Mouse (Mus musculus) urinary bladder, postnatal 4 days (tissue): ENCODE measurements around the gene Tbc1d10b.
"Not testable (repeated sequence)": the region's sequence is repeated elsewhere in the genome, so short reads cannot be mapped to it uniquely, and the experiment has no call there.

ENCODE experiments used
- DNase-seq, 2 experiments: peaks; one replicate each; pipeline ENCODE4 v3.0.0; 2021 to 2022; ENCODE audit warnings: low spot score in 2 of 2

Tbc1d10b gene

DNA sequence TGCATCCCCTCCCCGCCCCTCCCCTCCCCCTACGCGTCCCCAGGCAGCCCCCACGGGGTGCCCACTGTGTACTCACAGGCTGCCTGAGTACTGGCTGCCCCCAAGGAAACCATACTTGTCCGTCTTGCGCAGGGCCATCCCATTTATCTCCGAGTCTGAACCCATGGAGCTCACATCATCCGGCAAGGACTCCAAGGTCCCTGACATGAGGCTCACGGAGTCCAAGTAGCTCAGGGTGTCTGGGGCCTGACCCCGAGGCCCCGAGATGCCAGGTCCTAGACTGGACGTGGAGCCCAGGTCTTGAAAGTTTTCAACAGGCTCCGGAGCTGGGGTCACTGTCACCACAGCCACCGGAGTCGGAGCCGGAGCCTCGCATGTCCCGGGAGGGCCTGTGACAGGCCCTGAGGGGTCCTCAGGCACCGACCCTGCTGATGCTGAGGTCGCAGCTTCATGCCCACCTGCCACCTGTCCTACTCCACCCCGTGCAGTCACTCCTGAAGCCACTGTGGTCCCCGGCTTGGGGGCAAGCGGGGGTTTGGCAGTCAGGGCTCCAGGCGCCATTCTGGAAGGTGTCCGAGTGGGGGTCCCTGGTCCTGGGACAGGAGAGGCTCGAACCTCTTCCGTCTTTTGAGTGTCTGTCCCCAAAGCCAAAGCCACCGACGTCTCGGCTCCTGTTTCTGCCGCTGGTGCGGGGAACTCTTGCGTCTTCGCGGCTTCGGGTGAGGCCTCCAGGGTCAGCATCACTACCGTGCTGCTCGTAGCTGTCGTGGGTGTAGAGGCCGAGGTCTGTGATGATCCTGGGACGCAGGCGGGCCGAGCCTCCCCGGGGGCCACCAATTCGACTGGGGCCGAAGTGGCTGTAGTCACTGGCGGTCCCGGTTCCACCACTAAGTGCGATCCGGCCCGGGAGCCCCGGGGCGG is 634 bp downstream of the Tbc1d10b start:
- DNase-seq = peak in 1 of 2 experiments; percentile 41

DNA sequence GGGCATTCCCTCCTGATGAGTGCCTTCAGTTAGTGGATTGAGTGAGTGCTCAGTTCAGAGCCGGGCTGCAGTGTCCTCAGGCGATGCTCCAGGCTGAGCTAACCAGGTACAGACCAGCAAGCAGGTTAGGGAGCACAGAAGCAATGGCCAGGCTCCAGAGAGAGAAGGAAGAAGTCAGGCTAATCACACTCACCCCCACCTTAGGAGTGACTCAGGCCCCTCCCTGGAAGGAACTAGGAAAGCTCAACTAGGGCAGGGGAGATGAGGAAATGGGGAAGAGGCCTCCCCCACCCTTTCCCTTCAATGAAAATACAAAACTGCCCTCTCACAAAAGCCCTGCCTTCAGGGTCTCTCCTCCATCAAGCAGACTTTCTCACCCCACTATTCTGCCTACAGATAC is 1.7 kb downstream of the Tbc1d10b start:
- no peak for DNase-seq

DNA sequence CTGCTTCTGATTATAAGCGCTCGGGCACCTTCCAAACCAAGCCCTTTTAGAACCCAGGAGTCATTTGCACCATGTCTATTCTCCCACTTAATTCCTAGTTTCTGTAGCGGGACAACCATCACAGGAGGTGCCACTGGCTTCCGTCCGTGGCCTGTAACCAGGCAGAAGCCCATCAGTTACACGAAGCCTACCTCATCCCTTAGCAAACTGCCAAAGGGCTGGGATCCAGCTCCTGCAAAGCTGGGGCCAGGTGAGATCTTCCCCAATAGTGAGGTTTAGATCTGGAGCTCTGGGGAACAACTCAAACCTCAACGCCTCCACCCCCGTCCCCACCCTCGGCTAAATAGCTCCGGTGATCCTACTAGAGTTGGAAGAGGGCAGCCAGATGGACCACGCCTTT is 11.8 kb downstream of the Tbc1d10b start:
- no peak for DNase-seq

DNA sequence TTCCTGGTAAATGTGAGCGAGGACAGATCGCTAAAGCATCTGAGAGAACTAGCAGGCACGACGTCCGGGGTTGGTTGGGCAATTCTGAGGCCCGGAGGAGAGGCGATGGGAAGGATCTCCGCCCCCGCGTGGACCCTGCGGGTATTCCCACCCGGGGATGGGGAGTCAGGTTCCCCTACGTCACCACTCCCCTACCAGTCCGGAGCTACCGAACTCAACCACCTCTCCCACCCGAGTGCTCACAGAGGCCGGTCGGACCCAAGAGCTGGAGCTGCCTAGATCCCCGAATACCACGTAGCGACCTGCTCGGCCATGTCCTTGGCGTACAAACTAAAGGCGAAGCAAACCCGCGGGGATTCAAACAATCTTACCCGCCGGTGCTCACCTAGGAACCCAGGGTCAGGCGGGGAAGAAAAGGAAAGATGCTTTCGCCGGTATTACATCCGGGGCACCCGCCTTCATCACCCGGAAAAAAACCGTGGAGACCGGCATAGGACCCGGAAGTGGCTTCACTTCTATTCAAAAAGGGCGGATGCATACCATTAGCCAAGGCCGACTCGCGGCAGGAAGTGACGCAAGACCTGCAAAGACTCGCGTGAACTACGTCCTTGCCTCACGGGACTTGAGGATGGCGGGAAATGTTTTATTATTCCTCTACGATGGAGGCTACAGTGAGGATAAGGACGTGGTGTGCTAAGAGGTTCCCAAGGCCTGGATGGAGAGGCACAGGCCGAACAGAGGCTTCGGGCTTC is 12.5 kb downstream of the Tbc1d10b start, which contains the start of gene Cd2bp2:
Gene Cd2bp2, minus strand, starts transcription at position 507 of the 752 bp plus-strand sequence.
- peak; percentile 94 to 96 for DNase-seq

DNA sequence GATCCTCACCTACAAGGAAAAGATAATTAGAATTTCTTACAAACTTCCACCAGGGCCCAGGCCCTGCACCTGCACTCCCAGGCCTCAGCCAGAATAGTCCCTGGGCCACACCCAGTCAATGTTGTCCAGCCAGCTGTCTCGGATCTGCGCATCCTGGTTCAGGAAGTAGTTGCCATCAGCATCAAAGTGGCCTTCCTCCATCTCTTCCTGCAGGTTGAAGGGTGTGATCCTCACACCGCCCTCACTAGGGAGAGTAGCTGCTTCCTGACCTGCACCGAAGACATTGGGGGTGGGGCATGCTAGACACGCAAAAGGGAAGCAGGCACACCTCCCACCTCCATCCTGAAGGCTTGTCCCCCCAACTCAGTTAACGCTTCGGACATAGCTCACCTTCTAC is 13.6 kb downstream of the Tbc1d10b start:
- DNase-seq = no peak

DNA sequence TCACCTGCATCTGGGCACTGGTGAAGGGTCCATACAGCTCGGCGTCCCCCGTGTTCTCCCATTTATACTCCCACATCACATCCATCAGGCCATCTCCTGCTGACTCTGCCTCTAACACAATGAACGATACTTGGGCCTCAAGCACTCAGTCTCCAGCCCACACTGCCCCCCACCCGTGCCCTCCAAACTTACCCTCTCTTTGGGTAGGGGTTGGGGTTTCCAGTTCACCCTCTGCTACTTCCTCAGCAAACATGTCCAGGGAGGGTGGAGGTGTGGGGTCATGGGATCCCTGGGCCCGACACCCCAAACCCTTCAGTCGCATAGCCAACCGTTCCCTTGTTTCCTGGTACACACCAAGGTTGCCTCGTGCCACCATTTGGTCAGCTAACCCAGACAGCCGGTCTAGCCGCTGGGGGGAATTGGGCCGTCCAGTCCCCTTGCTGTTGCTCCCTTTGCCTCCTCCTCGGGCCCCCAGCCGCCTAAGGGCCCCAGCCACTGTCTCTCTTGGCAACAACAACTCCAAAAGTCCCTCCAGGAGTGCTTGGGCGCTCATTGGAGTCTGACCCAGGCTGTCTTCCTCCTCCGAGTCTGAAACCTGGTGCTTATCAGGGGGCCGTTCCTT is 14.1 kb downstream of the Tbc1d10b start:
- DNase-seq = no peak

DNA sequence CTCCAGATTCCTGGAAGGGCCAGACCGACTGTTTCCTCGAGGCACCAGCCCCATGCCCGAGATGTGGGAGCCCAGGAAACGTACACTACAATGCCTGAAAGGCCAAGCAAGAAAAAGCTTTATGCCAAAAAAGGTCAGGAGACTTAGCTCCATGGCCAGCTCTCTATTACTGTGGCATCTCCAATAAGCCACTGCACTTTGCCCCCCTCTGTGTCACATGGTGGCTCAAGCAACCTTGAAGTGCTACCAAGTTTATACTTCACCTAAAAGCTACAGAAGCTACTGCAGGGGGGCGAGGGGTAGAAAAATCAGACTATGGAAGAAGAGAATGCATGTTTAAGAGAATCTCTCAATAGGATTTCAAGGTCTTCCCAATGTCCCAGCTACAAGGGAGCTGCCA is 15.3 kb downstream of the Tbc1d10b start:
- no peak for DNase-seq

DNA sequence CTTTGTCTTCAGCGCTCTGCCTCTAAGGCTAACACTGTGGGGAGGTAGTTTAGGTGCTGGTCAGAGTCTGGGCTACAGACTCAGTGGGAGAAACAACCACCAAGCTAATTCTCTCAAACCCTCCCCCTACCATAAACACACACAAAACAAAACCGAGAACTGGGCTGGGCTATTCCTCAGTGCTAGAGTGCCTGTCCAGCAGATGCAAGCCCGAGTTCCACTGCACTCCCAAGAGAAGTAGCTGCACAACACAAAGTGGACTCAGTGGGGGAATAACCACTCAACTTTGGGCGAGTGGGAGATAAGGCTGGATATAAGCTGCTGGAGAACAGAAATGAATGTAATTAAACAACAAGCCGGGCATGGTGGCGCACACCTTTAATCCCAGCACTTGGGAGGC is 17.6 kb downstream of the Tbc1d10b start:
- no peak for DNase-seq

DNA sequence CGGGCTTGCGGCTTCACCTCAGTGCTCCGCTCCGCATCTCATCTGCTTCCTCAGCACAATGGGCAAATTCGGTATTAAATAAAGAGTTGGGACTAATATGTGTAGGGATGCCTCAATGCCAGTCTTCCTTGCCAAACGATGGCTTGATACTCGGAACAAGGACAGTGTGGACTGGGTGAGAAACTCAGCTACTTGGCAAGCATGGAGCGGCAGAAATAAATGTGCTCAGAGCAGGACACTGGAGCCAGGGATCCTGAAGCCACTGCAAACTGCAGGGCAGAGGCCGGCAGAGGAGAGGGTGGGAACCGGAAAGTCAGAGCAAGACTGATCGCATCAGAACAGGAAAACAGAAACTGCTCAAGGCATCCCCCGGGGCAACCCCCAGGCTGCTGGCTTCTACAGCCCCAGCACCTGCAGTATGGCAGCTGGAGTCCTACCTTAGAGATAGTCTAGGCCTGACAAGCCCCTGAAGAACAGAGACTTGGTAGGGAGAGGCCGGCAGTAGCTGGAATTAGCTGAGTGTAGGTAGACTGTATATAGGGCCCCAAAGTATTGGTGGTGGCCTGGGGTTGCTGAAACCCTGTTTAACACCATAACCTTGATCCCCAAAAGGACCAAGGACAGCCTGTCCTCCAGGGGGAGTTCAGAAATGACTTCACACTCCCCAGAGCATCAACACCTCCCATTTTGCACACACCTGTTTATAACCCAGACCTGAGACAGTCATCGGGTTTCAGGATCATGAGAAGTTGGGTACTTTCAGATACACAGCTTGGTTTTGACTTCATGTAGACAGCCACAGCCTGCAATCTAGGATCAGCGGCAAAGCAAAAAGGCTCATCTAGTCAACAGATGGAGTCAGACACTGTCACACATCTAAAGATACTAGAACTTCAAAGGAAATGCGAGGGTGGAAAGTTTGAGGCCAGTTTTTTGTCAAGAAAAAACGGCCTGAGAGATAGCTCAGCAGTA is 19.7 kb downstream of the Tbc1d10b start:
- no peak for DNase-seq

DNA sequence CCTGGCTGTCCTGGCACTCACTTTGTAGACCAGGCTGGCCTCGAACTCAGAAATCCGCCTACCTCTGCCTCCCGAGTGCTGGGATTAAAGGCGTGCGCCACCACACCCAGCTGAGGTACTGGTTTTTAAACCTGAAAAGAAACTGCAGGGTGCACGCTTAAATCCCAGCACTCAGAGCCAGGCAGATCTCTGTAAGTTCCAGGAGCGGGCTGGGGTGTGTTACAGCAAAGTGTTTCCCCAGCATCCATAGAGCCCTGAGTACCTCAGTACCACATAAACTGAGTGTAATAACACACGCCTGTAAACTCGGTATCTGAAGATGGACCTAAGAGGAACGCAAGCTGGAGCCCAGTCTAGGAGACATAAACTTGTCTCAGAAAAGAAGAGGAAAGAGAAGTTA is 20.9 kb downstream of the Tbc1d10b start:
- DNase-seq = no peak

DNA sequence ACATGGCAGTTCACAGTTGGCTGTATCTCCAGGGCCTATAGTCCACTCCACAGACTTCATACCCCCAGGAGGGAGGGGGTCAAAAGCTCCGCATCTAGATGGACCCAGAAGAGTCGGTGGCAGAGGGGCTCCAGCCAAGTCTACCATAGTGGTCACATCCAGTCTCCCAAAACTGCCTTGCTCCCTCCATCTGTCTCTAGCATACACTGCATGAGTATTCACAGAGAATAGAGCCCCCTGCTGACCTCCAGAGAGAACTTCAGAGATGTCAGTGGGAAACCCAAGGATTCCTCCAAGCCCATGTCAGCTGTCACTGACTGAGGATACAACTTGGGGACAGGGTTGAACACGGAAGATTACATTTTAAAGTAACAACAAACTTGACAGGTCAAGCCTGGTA is 22.7 kb downstream of the Tbc1d10b start:
- DNase-seq = no peak

DNA sequence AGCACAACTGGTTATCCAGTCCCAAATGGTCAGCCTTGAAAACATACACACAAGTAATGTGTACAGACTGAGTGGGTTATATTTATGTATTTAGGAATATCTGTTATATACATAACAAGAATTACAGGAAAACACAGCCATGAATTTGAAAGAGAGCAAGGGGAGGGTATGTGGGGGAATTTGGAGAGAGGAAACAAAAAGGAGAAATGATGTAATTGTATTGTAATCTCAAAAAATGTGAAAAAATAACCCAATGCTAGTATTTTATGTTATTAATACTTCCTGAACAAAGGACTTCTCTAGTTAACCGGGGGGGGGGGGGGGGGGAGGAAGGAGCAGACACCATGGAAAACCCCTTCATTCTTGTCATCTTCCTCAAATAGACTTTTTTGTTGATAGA is 23.5 kb downstream of the Tbc1d10b start:
- DNase-seq = no peak

DNA sequence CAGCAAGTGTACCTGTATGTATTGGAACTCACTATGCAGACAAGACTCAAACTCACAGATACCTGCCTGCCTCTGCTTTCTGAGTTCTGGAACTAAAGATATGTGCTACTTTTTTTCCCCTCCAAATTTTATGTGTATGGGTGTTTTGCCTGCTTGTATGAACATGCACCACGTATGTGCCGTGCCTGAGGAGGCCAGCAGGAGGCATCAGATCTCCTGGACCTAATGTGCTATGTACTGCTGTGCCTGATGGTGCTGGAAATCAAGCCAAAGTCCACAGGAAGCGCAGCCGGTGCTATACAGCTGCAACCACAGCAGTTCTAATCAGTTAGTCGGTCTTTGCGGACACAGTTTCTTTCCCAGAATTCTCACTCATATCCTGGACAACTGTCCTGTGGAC is 24.4 kb downstream of the Tbc1d10b start:
- DNase-seq = no peak

DNA sequence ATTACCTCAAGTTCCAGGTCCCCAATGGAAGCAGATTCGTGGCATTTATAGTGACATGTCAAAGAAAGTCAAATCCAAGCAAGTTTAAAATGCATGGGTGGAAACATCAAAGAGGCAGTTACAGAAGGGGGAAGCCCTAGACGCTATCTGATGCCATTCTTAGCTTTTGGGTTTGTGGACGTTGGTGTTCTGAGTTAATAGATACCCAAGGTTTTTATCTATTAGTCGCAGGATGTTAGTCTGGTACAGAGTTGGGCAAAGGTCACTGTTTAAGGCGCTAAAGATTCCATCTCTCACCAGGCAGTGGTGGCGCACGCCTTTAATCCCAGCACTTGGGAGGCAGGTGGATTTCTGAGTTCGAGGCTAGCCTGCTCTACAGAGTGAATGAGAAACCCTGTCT is 24.9 kb downstream of the Tbc1d10b start:
- no peak for DNase-seq

DNA sequence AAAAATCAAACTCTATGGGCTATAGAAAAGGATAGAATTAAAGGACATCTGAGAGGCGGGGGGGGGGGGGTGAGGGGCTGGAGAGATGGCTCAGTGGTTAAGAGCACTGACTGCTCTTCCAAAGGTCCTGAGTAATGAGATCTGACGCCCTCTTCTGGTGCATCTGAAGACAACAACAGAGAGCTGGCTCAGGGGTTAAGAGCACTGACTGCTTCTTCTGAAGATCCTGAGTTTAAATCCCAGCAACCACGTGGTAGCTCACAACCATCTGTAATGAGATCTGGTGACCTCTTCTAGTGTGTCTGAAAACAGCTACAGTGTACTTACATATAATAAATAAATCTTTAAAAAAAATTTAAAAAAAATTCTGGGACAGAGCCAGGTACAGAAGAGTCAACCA is 26.5 kb downstream of the Tbc1d10b start:
- DNase-seq = not testable (repeated sequence)

DNA sequence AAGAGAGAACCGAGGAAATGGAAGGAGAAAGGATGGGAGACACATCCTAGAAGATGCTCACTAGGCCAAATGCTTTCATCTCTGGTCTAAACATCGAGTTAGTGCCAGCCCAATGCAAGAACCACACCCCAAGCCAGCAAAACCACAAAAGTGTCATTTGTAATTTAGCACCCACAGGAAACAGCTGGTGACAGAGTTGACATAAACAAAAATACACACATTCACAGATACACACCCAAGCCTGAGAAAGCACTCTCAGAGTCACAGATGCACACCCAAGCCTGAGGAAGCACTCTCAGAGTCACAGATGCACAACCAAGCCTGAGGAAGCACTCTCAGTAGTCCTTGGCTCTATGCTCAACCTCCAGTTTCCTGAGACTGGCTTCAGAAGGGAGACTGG is 27.5 kb downstream of the Tbc1d10b start:
- no peak for DNase-seq

DNA sequence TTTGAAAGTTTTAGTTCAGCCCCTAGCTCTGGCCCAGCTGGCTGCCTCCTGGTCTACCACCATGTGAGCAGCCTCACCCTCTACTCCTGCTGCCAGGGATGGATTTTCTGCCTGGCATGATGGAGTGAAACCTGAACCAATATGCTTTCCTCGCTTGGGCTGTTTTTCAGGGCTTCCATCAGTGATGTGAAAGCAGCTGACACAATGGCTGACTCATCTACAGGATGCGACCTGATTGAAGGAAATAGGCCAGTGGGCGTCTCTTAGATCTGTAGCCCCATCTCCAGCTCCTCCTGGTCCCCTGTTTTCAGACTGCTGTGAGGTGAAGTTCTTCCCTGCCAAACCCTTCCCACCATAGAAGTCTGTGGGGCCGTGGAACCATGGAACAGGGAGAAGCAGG is 31.3 kb downstream of the Tbc1d10b start:
- DNase-seq = no peak

DNA sequence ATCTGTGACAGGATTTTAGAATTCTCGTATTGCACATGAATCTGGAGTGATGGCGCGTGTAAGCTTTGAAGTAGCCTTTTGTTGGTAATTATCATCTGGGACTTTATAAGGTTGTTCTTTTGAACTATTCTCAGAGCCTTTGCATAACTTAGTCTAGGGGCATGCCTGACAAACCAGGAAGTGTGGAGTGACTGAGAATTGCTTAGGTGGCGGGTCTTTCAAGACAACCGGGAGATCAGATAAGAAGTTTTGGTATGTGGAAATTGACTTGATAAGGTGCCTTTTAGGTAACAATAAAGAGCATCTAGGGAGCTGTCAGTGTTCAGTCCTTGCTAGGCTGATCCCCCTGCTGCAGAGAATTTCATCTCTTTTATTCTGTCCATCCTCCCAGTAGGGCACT is 41.8 kb downstream of the Tbc1d10b start:
- no peak for DNase-seq

DNA sequence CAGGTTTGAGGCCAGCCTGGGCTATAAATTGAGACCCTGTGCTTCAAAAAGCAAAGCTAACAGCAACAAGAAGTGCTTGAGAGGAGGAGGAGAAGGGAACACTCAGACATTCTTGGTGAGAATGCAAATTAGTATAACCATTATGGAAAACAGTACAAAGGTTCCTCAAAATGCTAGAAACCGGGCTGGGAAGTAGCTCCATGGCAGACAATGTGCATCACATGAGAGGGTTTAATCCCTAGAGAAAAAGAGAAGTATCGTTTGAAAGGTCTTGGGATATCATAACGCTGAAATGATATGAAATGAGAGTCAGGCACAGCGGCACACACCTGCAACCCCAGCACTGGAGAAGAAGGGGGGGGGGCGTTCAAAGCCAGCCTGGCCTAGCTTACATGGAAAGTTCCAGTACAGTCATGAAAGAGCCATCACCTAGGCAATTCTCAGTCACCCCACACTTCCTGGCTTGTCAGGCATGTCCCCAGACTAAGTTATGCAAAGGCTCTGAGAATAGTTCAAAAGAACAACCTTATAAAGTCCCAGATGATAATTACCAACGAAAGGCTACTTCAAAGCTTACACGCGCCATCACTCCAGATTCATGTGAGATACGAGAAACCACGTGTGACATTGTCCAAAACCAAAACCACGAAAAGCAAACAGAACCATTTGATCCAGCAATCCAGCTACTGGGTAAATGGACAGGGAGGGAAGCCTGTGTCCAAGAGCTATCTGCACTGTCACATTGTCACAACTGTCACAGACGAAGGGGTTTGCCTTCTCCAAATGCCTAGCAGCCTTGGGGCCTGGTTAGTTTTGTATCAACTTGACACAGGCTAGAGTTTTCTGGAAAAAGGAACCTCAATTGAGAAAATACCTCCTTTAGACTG is 42.4 kb downstream of the Tbc1d10b start:
- no peak for DNase-seq

DNA sequence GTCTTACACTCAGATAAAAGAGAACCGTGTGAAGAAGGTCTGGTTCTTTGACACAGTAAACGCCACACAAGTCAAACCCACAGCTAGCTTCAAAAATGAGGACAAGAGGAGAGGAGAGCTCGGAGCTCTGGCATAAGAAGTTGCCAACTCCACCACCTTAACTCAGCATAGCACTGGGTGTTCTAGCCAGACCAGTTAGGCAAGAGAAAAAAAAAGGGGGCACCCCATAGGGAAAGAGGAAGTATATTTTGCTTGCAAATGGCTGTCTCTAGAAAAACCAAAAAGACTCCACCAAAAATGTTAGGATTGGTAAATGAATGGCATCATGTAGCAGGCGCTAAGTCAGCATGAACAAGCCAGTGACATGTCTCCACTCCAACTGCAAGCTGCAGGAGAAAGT is 44.3 kb downstream of the Tbc1d10b start:
- no peak for DNase-seq
